Mouse (Mus musculus): Measurements from ENCODE around the gene Plg.

DNA sequence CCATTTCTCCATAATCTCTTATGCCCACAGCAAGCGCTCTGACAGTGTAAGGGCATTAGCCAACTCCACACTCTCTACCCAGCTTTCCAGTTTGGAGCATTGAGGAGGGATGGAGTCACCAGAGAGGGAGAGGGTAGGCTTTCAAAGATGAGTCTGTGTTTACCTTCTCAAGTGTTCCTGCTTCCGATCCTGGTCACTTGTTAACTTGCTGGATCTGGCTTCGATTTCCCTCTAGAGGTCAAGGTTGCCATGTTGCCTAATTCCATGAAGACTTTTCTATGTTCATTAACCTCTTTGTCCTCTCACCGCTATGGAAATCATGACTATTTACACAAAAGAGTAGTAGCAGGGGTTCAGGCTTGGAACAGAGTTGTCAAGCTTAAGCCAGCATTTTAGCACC lies 1.9 kb downstream of the Plg start:
- no peak for TF ChIP-seq CTCF (IDR thresholded peaks at IDR 0.05; ENCODE audit: low read depth, low read length)
- no peak for TF ChIP-seq POLR2A (IDR thresholded peaks at IDR 0.05; ENCODE audit: borderline replicate concordance, low read depth, low read length)

All from bone marrow macrophage, adult 2 months (primary cell).